Mouse (Mus musculus) yolk sac, embryonic 10.5 days (tissue): Measurements from ENCODE around the gene Ppp1r13b.

Experiments
- DNase-seq: peaks from one replicate; pipeline ENCODE4 v3.0.0-alpha.2; 2017; ENCODE audit warnings: low spot score

Ppp1r13b gene

DNA sequence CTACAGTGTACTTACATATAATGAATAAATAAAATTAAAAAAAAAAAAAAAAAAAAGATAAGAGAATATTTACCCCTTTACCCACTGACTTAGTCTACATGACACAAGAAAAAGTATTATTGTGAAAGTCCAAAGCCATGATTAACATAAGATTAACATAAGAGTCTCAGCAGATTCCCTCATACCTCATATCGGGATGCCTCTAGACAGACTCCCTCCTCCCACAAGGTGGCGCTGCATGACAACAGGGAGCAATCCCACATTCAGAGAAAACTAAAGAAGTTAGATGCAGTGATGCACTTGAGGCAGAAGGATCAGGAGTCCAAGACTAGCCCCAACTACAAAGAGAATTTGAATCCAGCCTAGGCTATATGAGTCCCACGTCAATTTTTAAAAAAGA lies 29.7 kb downstream of the Ppp1r13b start:
- peak; percentile 58 for DNase-seq

DNA sequence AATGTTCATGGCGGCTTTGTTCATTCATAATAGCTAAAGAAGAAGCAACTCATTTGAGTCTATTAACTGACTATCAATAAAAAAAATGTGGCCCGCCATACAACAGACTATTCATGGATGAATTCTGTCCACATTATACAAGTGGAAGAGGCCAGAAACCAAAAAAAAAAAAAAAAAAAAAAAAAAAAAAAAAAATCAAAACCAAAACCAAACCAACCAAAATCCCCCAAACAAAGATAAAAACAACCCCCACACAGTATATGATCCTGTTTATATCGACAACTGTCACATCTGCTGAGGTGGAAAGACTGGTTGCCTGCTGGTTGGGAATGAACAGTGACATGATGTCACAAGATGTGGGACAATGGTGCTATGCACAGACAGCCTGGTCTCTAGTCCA lies 32.4 kb downstream of the Ppp1r13b start:
- no peak for DNase-seq

DNA sequence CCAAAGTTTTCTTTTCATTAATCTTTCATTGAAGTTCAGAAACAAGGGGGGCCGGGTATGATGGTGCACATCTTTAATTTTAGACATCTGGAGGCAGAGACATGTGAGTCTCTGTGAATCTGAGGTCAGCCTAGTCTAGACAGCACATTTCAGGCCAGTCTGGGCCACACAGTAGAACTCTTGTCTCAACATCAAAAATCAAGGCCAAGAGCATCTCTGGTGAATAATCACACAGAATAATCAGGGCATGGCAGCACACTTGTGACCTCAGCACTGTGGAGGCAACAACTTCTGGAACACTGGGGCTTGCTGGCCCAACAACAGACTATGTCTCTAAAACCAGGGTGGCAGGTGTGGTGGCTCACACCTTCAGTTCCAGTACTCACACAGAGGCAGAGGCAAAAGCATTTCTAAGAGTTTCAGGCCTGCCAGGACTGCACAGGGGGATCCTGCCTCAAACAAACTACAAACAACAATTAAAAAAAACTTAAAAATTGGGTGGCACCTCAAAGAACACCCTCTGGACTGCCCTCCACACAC lies 33.2 kb downstream of the Ppp1r13b start:
- DNase-seq, result no peak

DNA sequence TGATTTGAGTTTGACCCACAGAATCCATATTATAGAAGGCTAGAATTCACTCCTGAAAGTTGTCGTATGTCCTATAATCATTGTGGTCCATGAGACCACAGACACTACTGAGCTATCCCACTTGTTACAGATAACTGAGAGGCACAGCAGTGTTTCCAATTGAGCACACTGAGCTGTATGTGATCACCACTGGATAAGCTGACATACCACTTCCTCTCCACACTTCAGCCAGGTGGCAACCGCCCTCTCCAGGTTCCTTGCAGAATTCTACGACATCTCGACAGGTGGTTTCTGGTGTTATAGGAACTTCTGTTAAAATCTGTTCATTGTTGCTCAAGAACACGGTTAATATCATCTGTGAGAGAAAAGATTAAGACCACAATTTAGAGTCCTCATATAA lies 35.8 kb downstream of the Ppp1r13b start:
- DNase-seq, result no peak

DNA sequence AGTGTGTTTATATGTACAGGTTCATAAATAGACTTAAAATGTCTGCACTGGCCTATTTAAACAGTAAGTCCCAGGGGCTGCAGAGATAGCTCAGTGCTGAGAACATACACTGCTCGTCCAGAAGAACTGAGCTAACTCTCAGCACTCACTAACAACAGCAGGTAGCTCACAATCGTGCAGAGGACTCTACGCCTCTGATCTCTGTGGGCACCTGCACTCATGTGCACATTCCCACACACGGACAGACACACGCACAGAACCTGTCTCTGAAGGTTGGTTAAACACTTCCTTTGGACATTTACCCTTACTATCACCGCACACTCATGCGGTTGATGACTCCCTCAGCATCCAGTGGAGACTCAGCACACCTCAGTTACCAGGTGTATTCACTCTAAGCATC lies 37.1 kb downstream of the Ppp1r13b start:
- DNase-seq, result no peak

DNA sequence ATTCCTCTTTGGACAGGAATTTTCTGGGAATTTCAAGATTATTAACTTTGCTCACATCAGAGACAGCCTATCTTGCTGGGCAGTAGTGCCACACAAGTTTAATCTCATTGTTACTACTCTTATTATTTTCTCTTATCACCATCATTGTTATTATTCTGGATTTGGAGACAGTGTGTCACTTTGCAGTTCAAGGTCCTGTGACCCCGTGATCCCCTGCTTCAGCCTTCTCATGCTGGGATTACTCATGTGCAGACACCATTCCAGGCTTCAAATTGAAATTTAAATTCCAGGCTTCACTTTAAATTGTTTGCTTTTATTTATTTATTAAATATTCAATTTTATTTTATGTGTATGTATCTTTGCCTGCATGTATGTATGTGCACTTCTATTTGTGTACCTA lies 38.1 kb downstream of the Ppp1r13b start:
- no peak for DNase-seq

DNA sequence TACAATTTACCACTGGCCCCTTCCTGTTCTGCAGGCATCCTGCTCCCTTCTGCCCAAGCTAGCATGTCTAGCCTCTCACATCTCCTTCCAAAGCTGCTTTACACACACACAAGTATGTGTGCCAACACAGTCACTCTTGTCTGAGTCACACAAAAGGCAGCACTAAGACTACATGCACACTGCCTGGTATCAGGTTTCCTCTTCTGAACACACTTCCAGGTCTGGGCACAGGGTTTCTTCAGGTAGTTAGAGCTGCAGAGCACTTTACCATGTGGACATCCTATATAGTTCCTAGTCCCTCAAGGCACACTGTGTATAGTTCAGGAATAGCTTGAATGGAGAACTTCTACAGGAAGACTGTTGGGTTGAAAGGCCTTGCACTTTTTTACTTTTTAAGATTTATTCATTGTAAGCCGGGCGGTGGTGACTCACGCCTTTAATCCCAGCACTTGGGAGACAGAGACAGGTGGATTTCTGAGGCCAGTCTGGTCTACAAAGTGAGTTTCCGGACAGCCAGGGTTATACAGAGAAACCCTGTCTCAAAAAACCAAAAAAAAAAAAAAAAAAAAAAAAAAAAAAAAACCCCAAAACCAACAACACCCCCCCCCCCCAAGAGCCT lies 43.6 kb downstream of the Ppp1r13b start:
- no peak for DNase-seq

DNA sequence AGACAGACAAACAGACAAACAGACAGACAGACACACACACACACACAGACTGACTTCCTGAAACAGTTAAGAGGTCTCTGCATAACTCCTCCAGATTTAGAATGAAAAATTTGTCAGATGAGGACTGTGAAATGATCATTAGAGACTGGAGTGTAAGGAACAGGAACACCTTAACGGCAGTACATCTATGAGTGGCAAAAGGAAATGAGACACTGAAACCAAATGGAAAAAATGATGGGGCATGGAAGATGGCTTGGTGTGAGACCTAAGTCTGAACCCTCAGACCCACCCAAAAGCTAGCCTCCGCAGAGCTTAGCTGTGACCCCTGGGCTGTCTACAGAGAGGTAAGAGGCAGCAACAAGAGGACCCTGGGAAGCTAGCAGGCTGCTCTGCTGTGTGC lies 52.5 kb downstream of the Ppp1r13b start:
- no peak for DNase-seq

DNA sequence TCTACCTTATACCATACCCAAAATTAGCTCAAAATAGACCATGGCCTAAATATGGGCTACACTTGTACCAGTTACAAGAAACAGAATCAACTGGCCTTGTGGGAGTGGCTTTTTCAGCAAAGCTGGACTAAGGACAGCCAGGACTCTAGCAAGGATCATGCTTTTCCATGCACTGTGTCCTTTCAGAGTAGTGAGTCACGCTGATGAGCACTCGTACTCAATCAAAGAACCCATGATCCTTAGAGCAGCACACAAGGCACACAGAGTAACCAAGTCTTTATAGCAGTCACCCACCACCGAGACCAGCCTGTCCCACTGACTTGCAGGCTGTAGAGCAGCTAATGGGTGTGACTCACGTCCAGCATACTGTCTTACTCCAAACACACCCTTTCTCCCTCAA lies 54.4 kb downstream of the Ppp1r13b start:
- DNase-seq, result no peak

DNA sequence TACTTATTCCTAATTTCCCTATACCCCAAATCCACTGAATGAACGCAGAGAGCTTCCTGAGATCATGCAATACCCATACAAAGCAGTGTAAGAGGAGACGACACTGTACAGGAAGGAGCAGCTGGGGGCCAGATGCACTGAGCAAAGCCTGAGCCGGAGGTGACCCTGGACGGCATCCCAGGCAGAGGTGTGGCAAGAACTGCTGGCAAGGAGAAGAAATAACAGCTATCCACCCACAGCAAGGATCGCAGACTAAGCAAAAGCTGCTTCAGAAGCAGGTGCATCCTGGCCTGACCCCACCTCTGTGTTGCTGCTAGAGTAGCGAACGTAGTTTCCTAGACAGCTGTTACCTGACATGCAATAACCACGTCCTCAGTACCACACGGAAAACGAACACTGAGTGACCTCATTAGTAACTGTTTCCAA lies 54.9 kb downstream of the Ppp1r13b start:
- DNase-seq, result no peak

DNA sequence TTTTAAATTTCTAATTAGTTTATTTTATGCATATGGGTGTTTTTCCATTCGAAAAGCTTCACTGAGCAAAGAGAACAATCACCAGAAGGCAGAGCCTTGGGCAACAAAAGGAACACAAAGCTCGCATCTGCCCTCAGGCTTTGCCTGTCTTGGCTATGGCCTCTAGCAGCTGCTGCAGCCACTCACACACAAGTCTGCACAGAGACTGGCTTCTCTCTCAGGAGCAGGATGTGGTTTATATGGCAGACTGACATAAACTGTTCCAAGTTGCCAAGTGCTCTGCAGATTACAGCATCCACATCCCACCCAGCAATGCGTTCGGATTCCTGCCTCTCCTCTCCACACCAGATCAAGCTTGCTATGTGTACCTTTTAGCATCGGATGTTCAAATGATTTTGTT lies 56.2 kb downstream of the Ppp1r13b start:
- no peak for DNase-seq

DNA sequence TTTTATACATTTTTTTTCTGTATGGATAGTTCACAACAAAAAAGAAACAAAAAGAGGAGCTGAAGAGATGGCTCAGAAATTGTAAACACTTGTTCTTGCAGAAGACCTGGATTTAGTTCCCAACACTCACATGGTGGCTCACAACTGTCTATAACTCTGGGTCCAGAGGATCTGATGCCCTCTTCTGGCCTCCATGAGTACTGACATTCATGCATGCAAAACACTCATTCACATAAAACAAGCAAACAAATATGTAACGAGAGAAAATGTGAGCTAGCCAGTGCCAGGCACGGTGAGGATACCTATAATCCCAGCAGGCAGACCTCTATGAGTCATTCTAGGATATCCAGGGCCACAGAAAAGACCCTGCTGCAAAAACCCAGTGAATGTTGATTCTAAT lies 56.7 kb downstream of the Ppp1r13b start:
- DNase-seq, result no peak

DNA sequence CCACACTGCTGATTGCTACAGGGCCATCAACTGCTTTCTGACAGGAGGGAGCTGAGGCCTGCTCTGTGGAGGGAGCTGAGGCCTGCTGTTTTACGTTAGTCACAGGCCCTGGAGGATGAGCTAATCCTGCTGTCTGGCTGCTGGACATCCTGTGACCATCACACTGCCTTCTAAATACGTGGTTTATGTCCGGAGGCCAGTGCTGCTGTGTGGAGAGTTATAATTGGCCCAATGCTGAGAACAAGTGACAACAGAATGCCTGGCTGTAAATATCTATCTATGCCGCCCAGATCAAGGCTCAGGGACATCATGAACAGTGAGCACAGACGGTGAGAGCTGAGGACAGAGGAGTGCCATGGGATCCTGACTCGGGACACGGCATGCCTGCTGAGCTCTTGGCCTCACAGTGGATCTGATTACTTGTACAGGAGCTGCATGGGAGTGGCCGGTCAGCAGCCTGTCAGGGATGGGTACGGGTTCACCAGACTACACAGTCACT lies 59.6 kb downstream of the Ppp1r13b start:
- DNase-seq, result no peak

DNA sequence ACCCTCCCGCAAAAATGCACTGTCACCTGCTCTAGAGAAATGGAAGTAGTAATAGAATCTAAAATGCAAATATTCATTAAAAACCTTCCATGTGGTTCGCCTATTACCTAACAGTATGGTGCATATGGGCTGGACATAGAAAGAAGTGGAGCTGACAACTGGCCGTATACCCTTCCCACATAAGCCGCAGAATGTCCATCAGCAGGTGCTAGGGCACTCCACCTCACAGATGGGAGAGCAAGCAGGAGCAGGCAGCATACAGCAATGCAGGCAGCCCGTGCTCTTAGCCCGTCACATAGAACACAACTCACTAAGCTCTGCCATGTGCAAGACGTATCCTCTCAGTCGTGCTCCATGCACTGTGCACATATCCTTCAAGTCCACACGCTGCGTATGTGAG lies 61.1 kb downstream of the Ppp1r13b start:
- DNase-seq, result no peak

DNA sequence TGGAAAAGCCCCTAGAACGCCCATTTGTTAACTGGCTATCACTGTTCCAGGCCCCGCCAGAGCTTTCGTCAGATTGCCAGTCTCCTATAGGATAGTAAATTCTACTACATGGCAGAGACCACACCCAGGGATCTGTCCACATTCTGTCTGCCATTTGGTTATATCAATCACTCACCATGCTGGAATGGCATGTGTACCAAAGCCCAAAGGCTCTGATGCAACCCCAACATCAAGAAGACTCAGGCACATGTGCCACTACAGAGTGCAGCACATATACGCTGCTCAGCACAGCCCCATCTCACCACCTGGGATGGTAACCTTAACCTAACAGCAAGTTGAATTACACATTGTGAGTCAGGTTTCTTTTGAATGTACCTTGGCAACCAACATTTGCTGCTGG lies 62.0 kb downstream of the Ppp1r13b start:
- DNase-seq, result no peak

DNA sequence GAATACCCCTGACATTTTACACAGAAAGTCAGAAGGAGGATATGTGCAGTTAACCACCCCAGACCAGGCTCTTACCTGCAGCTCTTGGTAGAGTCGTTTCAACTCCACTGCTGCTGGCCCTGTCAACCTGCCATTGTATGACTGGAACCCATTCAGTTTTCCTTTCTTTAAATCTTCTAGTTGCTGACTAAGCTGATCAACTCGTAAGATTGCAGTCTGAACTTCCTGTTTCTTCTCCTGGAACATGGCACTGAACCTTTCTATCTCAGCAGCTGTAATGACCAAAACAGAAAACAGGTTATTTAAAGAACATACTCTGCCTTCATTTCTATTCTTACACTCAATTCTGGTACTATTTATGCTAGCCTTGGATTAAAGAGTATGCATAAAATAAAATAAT lies 64.4 kb downstream of the Ppp1r13b start:
- DNase-seq, result no peak

DNA sequence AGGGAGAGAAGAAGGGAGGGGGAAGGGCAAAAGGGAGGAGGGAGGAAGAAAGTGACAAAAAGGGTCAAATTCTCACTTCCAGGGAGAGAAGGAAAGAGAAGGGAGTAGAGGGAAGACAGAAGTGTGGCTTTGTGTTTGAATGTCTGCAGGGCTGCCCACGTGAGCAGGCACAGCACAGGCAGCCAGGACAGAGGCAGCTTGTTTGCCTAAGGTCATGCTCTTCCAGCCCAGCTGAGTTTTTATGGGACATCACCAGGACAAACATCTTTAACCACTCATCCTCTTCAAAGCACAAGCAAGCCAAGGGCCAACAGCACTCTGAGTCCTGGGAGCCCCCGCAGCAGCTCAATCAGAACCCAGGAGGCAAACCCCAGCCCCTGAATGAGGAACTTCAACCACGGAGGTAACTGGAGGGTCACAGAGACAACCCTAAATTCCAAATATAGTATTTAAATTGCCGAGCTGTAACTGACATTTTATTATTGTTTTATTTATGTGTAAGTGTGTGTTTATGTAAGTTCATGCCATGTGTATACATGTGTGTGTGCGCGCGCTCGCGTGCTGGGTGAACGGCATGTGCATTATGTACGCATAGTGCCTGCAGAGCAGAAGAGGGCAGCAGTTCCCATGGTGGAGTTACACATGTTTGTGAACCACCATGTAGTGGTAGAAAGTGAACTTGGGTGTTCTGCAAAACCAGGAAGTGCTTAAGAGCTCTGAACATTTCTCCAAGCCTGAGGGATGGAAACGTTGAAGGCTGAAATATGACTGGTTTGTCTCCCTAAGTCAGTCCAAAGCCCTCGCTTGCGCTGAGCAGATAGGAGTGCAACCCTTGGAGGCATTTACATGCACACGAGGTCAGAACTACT lies 65.1 kb downstream of the Ppp1r13b start:
- DNase-seq, result peak; percentile 39

DNA sequence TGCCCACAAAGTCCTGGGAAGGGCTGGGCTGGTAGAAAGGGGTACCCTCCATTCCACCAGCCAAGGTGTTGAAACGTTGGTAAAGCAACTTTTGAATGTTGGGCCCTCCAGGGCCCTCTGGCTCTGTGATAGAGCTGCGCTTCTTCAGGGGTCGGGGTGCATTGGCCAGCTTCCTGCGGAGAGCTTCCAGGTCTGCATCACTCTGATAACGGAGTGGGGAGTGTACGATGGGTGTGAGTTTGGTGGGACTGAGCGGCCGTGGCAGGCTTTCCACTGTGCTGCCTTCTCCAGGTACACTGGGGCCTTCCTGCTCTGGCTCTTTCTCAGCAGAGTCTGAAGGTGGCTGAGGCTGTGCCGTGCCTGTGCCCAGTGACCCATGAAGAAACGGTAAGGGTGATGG lies 74.5 kb downstream of the Ppp1r13b start:
- no peak for DNase-seq

DNA sequence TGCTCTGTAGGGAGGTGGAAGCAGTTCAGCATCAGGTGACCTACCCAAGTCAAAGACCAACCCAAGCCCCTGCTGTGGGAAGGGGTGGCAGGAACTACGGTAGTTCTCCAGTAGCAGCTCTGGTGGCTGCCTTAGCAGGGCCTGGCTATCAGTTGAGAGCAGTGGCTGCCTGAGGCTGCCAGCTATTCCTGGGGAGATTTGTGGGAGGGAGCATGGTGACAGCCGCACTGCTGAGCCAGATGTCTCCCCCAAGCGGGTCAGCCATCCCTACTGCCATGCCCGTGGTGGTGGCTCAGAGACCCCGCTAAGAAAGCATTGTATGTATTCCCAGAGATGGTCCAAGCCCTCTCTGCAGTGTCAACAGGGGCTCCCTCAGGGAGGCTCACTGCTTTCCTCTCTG lies 75.3 kb downstream of the Ppp1r13b start:
- no peak for DNase-seq

DNA sequence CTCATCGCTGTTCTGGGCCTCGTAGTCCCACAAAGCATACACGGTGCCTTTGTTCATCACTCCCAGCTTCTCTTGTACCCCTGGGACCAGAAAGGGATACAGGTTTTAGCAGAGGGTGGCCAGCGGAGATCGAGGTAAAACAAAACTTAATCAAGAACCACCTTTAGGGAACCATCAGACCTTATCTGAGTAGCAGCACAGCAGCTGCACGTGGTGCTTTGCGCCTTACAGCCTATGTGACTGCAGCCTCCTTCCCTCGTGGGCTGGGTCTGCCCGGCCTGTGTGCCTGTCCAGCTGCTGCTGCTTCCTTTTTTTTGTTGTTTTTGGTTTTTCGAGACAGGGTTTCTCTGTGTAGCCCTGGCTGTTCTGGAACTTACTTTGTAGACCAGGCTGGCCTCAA lies 77.5 kb downstream of the Ppp1r13b start:
- DNase-seq, result no peak

DNA sequence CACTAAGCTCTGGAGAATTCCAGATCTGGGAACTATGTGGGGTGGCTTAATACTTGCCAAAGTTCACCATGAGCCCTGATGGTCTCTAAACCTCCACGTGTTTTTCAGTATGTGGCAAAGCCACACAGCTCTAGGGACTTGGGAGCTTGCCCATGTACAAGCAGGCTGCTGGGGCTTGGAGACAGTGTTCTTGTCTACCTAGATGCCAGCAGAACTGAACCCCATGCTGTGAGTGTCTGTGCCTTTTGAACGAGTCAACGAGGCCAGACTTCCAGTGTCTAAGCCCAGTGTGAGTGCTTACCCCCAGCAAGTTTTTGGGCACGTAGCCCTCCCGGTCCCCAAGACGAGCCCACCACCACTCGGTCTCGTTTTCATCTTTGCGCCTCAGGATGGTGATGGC lies 78.0 kb downstream of the Ppp1r13b start:
- DNase-seq, result no peak

DNA sequence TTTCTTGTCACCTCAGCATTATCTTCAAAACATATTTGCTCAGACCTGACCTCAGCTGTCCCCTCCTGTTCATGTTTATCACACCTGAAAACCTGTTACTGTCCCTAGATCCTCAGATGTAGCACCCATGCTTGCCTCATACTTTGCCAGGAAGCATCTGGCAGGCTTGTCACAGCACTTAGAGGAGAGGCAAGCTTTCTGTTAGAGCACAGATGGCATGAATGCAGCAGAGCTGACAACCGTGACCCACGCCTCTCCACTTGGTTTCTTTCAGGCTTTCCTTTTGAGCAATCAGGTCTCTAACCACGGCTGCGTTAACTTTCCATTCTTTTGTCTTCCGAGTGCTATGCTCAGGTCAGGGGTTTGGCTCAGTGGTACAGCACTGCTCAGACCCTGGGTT lies 78.5 kb downstream of the Ppp1r13b start:
- no peak for DNase-seq

DNA sequence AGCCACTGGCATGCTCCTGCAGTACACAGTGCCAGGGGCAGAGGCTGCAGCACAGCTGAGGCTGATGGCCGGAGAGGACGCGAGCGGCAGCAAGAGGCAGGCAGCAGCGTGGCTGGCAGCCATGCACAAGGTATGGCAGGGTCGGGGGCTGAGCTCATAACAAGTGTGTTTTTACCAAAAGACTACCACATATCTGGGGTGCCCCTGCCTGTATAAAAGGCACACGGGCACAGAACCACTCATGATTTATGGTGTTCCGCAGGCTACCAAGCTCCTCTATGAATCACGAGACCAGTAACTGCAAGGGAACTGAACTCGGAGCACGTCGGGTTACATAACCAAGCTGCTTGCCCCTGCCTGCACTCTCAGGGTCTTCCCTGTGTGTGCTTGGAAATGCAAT lies 80.4 kb downstream of the Ppp1r13b start:
- no peak for DNase-seq
